Mouse (Mus musculus) c-Kit-positive CD71-negative TER-119-negative erythroid progenitor cells, embryonic 14.5 days (primary cell): ENCODE measurements around the gene Sytl1.
A peak's percentile ranks its signal among the peaks of the same experiment; 100 is the strongest.

Experiments
- DNase-seq: peaks from one replicate; pipeline ENCODE4 v3.0.0-alpha.2; 2013; ENCODE audit warnings: low read depth

Gene Sytl1

GRCm38 (mm10) chr4:133262882-133263281 lies at the start of gene Sytl1:
Gene Sytl1, minus strand, starts transcription at chr4:133263113.
- no peak for DNase-seq

DNA sequence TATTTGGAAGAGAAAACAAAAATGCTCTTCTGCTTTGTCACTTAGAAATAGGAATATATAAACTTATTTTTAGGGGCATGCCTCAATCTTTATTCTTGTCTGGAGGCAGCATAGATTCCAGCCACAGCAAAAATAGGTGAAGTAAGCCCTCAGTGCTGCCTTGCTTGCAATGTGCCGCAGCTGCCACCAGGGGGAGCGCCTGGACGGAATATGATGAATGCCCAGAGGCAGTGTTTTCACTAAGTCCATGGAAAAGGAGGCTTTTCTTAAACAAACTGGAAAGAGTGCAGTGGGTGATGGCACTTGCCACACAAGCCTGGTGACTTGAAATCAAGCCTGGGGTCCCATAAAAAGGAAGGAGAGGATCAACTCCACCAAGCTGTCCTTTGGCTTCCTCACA lies 47.0 kb upstream of the Sytl1 start:
- peak; percentile 79 for DNase-seq

- DNase-seq: peak; percentile 46
Observed at GRCm38 (mm10) chr4:133307331-133307730, 44.4 kb upstream of the Sytl1 start.

- DNase-seq: no peak
Observed at GRCm38 (mm10) chr4:133305825-133306224, 42.9 kb upstream of the Sytl1 start.

DNA sequence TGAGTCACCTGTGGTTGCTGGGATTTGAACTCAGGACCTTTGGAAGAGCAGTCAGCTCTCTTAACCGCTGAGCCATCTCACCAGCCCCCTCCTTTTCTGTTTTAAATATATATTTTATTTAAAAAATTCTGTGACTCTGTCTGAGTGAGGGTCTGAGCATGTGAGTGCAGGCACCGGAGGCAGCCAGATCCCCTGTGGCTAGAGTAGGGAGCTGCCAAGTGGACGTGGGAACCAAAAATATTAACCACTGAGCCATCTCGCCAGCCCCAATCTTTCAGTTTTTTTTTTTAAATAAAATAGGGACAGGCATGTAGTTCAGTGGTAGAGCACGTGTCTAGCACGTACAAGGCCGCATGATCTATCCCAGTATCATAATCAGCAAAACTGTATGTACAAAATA lies 41.9 kb upstream of the Sytl1 start:
- DNase-seq: no peak

GRCm38 (mm10) chr4:133302668-133303067 lies 39.8 kb upstream of the Sytl1 start:
- DNase-seq: no peak

- peak; percentile 52 for DNase-seq
Observed at GRCm38 (mm10) chr4:133301802-133302201, 38.9 kb upstream of the Sytl1 start.

- DNase-seq: no peak
Observed at GRCm38 (mm10) chr4:133300421-133300820, 37.5 kb upstream of the Sytl1 start.

DNA sequence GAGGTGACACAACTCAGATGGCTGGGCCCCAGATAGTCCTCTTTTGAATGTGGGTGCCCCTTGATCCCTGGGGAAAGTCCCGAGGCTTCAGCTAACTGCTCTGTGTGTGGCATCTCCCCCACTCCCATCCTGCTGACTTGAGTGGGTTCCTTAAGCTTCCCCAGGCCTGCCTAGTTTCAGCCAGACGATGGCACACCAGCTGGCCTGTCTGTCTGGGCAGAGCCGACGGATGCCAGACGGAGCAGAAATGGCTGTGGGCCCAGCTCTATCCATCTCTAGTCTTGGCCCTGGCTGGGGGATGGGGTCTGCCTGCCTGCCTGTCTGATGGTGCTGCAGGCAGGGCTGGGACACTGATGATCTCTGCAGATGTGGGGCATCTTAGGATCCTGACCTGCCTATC lies 36.8 kb upstream of the Sytl1 start:
- no peak for DNase-seq

DNA sequence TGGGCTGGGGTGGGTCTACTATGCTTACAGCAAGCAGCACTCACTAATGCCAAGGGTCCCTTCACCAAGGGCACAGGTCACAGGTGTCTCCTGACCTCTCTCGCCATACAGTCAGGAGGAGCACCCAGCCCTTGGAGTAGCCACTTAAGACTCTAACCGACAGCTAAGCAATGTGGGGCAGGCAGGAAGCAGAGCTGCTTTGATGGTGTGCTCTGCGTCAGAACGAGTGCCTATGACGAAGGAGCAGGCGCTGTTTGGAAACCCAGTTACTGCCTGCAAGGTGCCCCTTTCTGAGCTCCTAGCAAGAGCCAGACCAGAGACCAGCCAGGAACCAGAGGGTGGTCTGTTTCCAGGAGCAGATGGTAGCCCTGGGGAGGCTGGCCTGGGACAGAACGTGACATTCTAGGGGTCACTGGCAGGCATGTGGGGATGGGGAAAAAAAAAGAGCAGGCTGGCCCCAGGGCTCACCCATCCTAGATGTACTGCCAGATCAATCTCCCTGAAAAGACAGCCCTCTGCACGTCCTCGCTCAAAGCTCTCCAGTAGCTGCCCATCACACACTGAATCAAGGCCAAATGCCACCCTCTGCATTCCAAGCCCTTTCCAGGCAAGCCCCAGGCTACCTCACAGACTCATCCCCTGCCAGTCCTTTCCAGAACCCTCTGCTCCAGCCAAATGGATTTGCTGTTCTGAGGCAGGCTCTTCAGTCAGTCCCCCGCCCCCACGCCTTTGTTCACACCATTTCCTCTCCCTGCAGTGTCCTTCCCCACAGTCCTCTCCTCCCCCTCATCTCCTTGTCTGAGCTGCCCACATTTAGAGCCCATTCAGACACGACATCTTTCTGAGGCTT lies 35.8 kb upstream of the Sytl1 start:
- DNase-seq: no peak

GRCm38 (mm10) chr4:133297801-133298238 lies 34.9 kb upstream of the Sytl1 start:
- DNase-seq: peak; percentile 42

DNA sequence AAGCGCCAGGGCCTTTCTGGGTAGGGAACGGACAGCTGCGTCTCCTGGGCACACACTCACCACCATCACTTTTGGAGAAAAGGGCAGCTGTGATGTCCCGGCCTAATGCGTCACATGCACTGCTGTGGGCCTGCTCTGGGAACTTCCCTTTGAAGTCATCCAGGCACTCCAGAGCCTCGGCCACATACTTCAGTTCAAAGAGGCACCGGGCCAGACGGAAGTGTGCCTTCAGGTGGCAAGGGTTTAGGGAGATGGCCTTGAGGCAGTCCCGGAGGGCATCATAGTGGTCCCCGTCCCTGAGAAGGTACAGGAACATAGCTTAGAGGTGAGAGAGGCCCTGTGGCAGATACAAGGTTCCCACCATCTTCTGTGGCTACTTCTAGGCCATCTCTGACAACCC lies 34.4 kb upstream of the Sytl1 start:
- DNase-seq: no peak

DNA sequence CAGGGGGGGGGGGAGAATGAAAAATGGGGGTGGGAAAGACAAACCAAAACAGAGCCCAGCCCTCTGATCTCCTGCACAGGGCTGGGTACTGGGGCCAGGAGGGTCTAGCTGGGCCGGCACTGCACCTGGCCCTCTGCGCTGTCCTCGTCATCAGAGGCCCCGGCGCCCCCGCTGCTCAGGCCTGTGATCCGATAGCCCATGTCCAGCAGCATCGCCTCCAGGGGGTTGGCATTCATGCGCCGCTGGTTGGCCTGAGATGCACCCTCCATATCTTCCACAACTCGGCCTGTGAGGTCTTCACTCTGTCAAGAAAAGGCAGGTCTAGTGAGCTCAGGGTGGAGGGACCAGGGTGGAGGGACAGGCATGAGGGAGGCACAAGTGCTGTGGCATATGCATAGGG lies 31.2 kb upstream of the Sytl1 start:
- no peak for DNase-seq

- no peak for DNase-seq
Observed at GRCm38 (mm10) chr4:133292901-133293843, 30.3 kb upstream of the Sytl1 start.

DNA sequence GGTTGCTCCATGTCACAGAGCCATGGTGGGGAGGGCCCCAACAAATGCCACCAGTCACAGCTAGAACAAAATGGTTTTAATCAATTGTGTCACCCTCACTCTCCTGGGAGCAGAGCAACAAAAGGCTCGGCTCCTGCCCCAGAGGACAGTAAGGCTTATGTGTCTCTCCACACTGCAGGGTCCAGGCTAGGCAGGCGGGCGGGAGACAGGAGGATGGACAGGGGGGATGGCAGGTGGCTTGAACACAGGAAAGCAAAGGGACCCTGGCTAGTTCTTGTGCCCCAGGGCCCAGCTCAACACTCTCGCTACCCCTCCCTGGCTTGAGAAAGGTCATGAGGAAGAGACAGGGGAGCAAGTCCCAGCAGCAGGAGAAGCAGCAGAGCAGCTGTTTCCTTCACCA lies 29.5 kb upstream of the Sytl1 start:
- DNase-seq: no peak

- no peak for DNase-seq
Observed at GRCm38 (mm10) chr4:133291255-133291654, 28.3 kb upstream of the Sytl1 start.

DNA sequence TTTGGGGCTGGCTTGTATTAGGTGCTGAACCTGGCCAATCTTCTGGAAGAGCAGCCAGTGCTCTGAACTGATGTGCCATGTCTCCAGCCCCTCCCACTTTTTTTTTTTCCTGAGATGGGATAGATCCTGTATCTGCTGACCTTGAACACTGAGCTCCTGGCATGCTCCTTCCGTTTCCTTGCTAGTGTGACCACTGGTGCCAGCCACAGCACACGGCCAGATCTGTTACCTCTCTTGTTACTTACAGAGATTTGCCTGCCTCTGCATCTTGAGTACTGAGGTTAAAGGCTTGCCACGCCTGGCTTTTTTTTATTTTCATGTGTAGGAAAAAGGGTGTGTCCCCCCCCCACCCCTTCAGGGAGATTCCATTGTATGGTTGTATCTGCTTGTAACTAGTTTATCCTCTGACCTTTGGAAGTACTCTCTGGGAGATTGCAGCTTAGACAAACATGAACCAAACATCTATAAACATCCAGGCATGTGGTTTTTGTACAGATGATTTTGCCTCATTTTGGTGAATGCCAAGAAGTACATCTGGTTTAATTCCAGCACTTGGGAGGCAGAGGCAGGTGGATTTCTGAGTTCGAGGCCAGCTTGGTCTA lies 23.7 kb upstream of the Sytl1 start:
- DNase-seq: no peak

GRCm38 (mm10) chr4:133285950-133286349 lies 23.0 kb upstream of the Sytl1 start:
- DNase-seq: peak; percentile 60

DNA sequence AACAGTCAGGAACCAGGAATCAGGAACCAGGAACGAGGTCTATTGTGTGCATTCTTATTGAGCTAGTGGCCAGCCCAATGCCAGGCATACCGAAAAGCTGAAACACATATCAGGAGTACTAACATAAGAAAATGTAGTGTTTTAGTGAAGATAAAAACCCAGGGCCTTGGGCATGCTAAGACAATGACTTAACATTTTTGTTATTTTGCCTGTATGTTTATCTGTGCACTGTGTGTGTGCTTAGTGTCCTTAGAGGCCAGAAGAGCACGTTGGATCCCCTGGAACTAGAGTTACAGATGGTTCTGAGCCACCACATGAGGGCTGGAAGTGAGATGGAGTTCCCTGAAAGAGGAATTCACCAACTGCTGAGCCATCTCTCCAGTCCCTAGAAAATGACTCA lies 22.4 kb upstream of the Sytl1 start:
- DNase-seq: no peak

DNA sequence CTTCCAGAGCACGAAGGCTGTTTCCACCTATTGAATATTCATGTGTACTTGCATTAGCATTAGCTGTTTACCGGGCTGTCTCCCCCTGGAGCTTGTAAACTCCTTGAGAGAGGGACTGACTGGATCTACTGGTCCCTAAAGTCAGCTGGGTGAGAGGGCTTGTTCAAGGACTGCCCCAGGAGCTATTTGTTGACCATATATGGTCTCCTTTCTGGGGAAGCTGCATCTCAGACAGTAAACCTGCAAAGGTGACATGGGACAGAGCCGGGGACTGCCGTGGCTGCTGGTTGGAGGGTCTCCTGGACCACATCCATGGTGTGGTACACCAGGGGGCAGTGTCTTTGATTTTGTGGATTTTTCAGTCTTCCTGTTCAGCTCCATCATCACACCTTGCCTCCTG lies 19.7 kb upstream of the Sytl1 start:
- DNase-seq: no peak

DNA sequence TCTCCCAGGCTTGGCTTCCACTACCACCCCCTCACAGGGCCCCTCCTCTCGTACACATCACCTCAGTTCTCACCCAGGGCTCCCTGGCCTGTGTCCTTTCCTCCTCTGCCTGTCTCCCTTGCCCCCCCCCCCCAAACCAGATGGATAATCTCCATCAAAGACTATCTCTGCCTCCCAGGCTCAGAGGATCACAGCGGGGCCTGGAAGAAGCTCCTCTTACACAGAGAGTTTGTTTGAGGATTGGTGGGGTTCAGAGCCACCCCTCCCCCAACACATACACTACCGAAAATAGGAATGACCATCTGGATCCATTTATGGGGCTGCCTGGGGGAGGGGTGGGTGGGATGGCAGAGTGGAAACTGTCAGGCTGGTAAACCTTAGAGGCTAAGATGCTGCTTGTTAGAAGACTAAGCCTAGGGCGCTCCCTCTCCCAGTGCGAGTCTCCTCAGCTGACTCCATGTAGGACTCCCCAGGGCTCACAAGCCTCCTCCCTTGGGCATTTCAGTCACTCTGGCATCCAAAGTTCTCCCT lies 19.1 kb upstream of the Sytl1 start:
- DNase-seq: no peak

DNA sequence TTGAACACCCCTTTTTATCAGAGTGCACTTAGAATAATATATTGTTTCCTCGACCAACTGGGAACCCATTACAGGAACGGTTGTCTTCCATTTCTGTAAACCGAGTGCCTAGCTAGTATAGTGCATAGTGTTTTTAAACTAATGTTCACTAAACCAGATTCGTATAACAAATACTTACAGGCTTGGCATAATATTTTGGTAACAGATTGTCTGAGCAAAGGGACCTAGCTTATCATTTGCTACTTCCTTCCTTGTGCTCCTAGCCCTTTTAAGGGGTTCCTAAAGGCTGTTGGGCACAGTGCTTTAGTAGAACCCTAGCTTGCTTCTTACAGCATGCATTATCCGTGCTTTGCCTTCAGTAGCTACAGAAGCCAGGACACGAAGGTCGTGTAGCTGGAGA lies 18.6 kb upstream of the Sytl1 start:
- no peak for DNase-seq
